Mouse (Mus musculus): ENCODE data around the gene Rtn2.

- no peak for TF ChIP-seq ZC3H11A (IDR thresholded peaks at IDR 0.05; ENCODE audit: borderline replicate concordance, low read depth, low read length)
- TF ChIP-seq ZNF384 (IDR thresholded peaks at IDR 0.05; ENCODE audit: low read depth, low read length) = no peak
- TF ChIP-seq MAFK (IDR thresholded peaks at IDR 0.05; ENCODE audit: insufficient read depth, low read depth, low read length) = no peak
- TF ChIP-seq CHD2 (IDR thresholded peaks at IDR 0.05; ENCODE audit: low read depth, low read length) = no peak
These were observed 25.9 kb upstream of the Rtn2 start for GRCm38 (mm10) chr7:19256567-19256966.
